Mouse (Mus musculus) embryonic facial prominence, embryonic 10.5 days (tissue): ENCODE data around the gene Fxyd6. TPM values are rescaled to one million over a fixed set of nuclear protein-coding genes. Genes with fewer than 3 reads are reported as not detected.

Source experiments
- DNase-seq: peaks from one replicate; pipeline ENCODE4 v3.0.0-alpha.2; 2017; ENCODE audit warnings: low spot score
- H3K27ac ChIP-seq: fragments of 300-500 bp; sonication (generic); replicated peaks from 2 replicates; pipeline ENCODE4 v1.5.1; 2016; ENCODE audit warnings: mild to moderate bottlenecking
- H3K27me3 ChIP-seq: fragments of 300-500 bp; sonication (generic); replicated peaks from 2 replicates; pipeline ENCODE4 v1.6.1; 2016; ENCODE audit warnings: low read depth, mild to moderate bottlenecking; ENCODE audit not compliant: poor library complexity, severe bottlenecking
- H3K36me3 ChIP-seq: fragments of 300-500 bp; sonication (generic); replicated peaks from 2 replicates; pipeline ENCODE4 v1.6.1; 2016; ENCODE audit warnings: mild to moderate bottlenecking, moderate library complexity
- H3K4me1 ChIP-seq: fragments of 300-500 bp; sonication (generic); 2 replicates; pipeline ENCODE4 v1.6.1; 2016
- H3K4me3 ChIP-seq: fragments of 300-500 bp; sonication (generic); 2 replicates; pipeline ENCODE4 v1.5.1; 2016; ENCODE audit warnings: mild to moderate bottlenecking, moderate library complexity
- H3K9me3 ChIP-seq: fragments of 300-500 bp; sonication (generic); 2 replicates; pipeline ENCODE4 v1.6.1; 2016; ENCODE audit warnings: mild to moderate bottlenecking
- WGBS: fragments of 180-500 bp; shearing (Covaris S2); methylation state at CpG from one replicate; pipeline ENCODE4 v1.1.7; 2016; 5-methylcytosine and 5-hydroxymethylcytosine counted together
- polyA plus RNA-seq: library from polyadenylated mRNA; unstranded; fragments of >200 nt; fragmentation: Nextera tagmentation; extraction: Ambion mirVana; gene quantifications from 2 replicates; pipeline ENCODE4 v1.2.1, GENCODE M21; 2016

The Fxyd6 gene
- polyA plus RNA-seq, 1 experiment from 2014 or later: 131 TPM

- H3K36me3 ChIP-seq: no peaks in the 10 kb centered on the region
- WGBS: 51% methylated on average over 4 of the region's 4 CpGs
- H3K27me3 ChIP-seq: peaks cover 18% of the 10 kb centered on the region
- no peaks in the 10 kb centered on the region for H3K9me3 ChIP-seq
- peak; percentile 16 for DNase-seq
- H3K4me3 ChIP-seq: no peak overlapping the region
- peaks cover 4% of the 10 kb centered on the region for H3K4me1 ChIP-seq
- H3K27ac ChIP-seq: no peak overlapping the region
These were observed 45.9 kb downstream of the Fxyd6 start for GRCm38 (mm10) chr9:45415912-45416311.

- peak; percentile 48 for DNase-seq
- no peaks in the 10 kb centered on the region for H3K36me3 ChIP-seq
- no peaks in the 10 kb centered on the region for H3K9me3 ChIP-seq
- H3K4me1 ChIP-seq: peaks cover under 1% of the 10 kb centered on the region
- H3K4me3 ChIP-seq: no peak overlapping the region
- no peak overlapping the region for H3K27ac ChIP-seq
- 32% methylated on average over 8 of the region's 8 CpGs for WGBS
- peaks cover 16% of the 10 kb centered on the region for H3K27me3 ChIP-seq
These were observed 47.3 kb downstream of the Fxyd6 start for GRCm38 (mm10) chr9:45417245-45417644.

- no peak overlapping the region for H3K4me3 ChIP-seq
- no peak for DNase-seq
These were observed 48.3 kb downstream of the Fxyd6 start for GRCm38 (mm10) chr9:45418252-45418651.

GRCm38 (mm10) chr9:45421209-45421608 is 51.2 kb downstream of the Fxyd6 start:
- DNase-seq: no peak
- no peaks in the 10 kb centered on the region for H3K4me1 ChIP-seq
- H3K4me3 ChIP-seq: no peak overlapping the region
- H3K27me3 ChIP-seq: peaks cover 15% of the 10 kb centered on the region
- no peaks in the 10 kb centered on the region for H3K36me3 ChIP-seq
- 61% methylated on average over 8 of the region's 8 CpGs for WGBS
- H3K27ac ChIP-seq: no peak overlapping the region
- H3K9me3 ChIP-seq: no peaks in the 10 kb centered on the region

More at GRCm38 (mm10) chr9:45418252-45418651, 48.3 kb downstream of the Fxyd6 start:
- H3K4me1 ChIP-seq: no peaks in the 10 kb centered on the region
- no peak overlapping the region for H3K27ac ChIP-seq
- H3K27me3 ChIP-seq: 0 out of 2 replicates have a peak, but pooled peaks cover 10% of the 10 kb centered on the region
- 64% methylated on average over 8 of the region's 8 CpGs for WGBS
- H3K9me3 ChIP-seq: no peaks in the 10 kb centered on the region
- no peaks in the 10 kb centered on the region for H3K36me3 ChIP-seq

GRCm38 (mm10) chr9:45422761-45423298 is 52.8 kb downstream of the Fxyd6 start:
- Histone ChIP-seq H3K27me3 (peaks cover 29% of the 10 kb centered on the region), H3K36me3 (no peaks in the 10 kb centered on the region), H3K4me1 (no peaks in the 10 kb centered on the region), H3K9me3 (no peaks in the 10 kb centered on the region), H3K4me3 (no peak overlapping the region), H3K27ac (no peak overlapping the region)
- DNase-seq: no peak
- WGBS: 81% methylated on average over 7 of the region's 7 CpGs

GRCm38 (mm10) chr9:45426456-45426855 is 56.5 kb downstream of the Fxyd6 start, which contains the start of gene Dscaml1:
Gene Dscaml1, plus strand, starts transcription at chr9:45426628.
- 89% methylated on average over 4 of the region's 4 CpGs for WGBS

GRCm38 (mm10) chr9:45429392-45429791 is 59.4 kb downstream of the Fxyd6 start:
- H3K27me3 ChIP-seq: peaks cover 87% of the 10 kb centered on the region
- H3K36me3 ChIP-seq: no peaks in the 10 kb centered on the region
- peaks cover 28% of the 10 kb centered on the region for H3K4me1 ChIP-seq
- 26% methylated on average over 5 of the region's 5 CpGs for WGBS
- no peak overlapping the region for H3K4me3 ChIP-seq
- no peak overlapping the region for H3K27ac ChIP-seq
- no peak for DNase-seq
- no peaks in the 10 kb centered on the region for H3K9me3 ChIP-seq

More at GRCm38 (mm10) chr9:45426456-45426855, 56.5 kb downstream of the Fxyd6 start, which contains the start of gene Dscaml1:
- peaks cover 17% of the 10 kb centered on the region for H3K4me1 ChIP-seq
- no peak within 1 kb of the TSS for H3K27ac ChIP-seq
- peaks cover 57% of the 10 kb centered on the region for H3K27me3 ChIP-seq
- H3K36me3 ChIP-seq: no peaks in the 10 kb centered on the region
- DNase-seq: no peak
- H3K9me3 ChIP-seq: no peaks in the 10 kb centered on the region
- H3K4me3 ChIP-seq: no peak within 1 kb of the TSS

GRCm38 (mm10) chr9:45429951-45430697 is 60.1 kb downstream of the Fxyd6 start:
- WGBS: 1% methylated on average over 54 of the region's 54 CpGs
- no peaks in the 10 kb centered on the region for H3K9me3 ChIP-seq
- peak overlapping the region; percentile 56 for H3K4me3 ChIP-seq
- H3K36me3 ChIP-seq: no peaks in the 10 kb centered on the region
- H3K27ac ChIP-seq: no peak overlapping the region
- peaks cover 94% of the 10 kb centered on the region for H3K27me3 ChIP-seq
- DNase-seq: peak; percentile 55
- peaks cover 28% of the 10 kb centered on the region for H3K4me1 ChIP-seq

- DNase-seq: no peak
- H3K27ac ChIP-seq: no peak overlapping the region
- WGBS: 1% methylated on average over 17 of the region's 17 CpGs
These were observed 60.6 kb downstream of the Fxyd6 start for GRCm38 (mm10) chr9:45430698-45430959.

GRCm38 (mm10) chr9:45431150-45431549 is 61.2 kb downstream of the Fxyd6 start:
- Histone ChIP-seq H3K4me3 (peak overlapping the region; percentile 56), H3K4me1 (peaks cover 28% of the 10 kb centered on the region), H3K36me3 (no peaks in the 10 kb centered on the region), H3K9me3 (no peaks in the 10 kb centered on the region), H3K27ac (0 out of 2 replicates have a peak overlapping the region, but pooled peaks have one; percentile 10), H3K27me3 (peaks cover 91% of the 10 kb centered on the region)
- DNase-seq: peak; percentile 39
- 3% methylated on average over 26 of the region's 26 CpGs for WGBS

More at GRCm38 (mm10) chr9:45430698-45430959, 60.6 kb downstream of the Fxyd6 start:
- Histone ChIP-seq H3K4me1 (peaks cover 28% of the 10 kb centered on the region), H3K9me3 (no peaks in the 10 kb centered on the region), H3K4me3 (peak overlapping the region; percentile 56), H3K36me3 (no peaks in the 10 kb centered on the region), H3K27me3 (peaks cover 95% of the 10 kb centered on the region)

- H3K36me3 ChIP-seq: no peaks in the 10 kb centered on the region
- peaks cover 28% of the 10 kb centered on the region for H3K4me1 ChIP-seq
- DNase-seq: no peak
- no peak overlapping the region for H3K27ac ChIP-seq
- WGBS: 74% methylated on average over 12 of the region's 12 CpGs
- no peak overlapping the region for H3K4me3 ChIP-seq
- peaks cover 76% of the 10 kb centered on the region for H3K27me3 ChIP-seq
- no peaks in the 10 kb centered on the region for H3K9me3 ChIP-seq
These were observed 62.7 kb downstream of the Fxyd6 start for GRCm38 (mm10) chr9:45432639-45433038.

GRCm38 (mm10) chr9:45433119-45433518 is 63.1 kb downstream of the Fxyd6 start:
- 83% methylated on average over 9 of the region's 9 CpGs for WGBS
- H3K4me1 ChIP-seq: peaks cover 28% of the 10 kb centered on the region
- H3K4me3 ChIP-seq: no peak overlapping the region
- peaks cover 71% of the 10 kb centered on the region for H3K27me3 ChIP-seq
- no peak for DNase-seq
- no peak overlapping the region for H3K27ac ChIP-seq
- H3K9me3 ChIP-seq: no peaks in the 10 kb centered on the region
- no peaks in the 10 kb centered on the region for H3K36me3 ChIP-seq

- H3K27ac ChIP-seq: no peak overlapping the region
- peaks cover 61% of the 10 kb centered on the region for H3K27me3 ChIP-seq
- peaks cover 28% of the 10 kb centered on the region for H3K4me1 ChIP-seq
- WGBS: 83% methylated on average over 2 of the region's 2 CpGs
- H3K4me3 ChIP-seq: no peak overlapping the region
- no peak for DNase-seq
- H3K36me3 ChIP-seq: no peaks in the 10 kb centered on the region
- H3K9me3 ChIP-seq: no peaks in the 10 kb centered on the region
These were observed 64.2 kb downstream of the Fxyd6 start for GRCm38 (mm10) chr9:45434171-45434570.
